9 mouse cellular contexts compared by ENCODE assay signal in the genomic region with DNA sequence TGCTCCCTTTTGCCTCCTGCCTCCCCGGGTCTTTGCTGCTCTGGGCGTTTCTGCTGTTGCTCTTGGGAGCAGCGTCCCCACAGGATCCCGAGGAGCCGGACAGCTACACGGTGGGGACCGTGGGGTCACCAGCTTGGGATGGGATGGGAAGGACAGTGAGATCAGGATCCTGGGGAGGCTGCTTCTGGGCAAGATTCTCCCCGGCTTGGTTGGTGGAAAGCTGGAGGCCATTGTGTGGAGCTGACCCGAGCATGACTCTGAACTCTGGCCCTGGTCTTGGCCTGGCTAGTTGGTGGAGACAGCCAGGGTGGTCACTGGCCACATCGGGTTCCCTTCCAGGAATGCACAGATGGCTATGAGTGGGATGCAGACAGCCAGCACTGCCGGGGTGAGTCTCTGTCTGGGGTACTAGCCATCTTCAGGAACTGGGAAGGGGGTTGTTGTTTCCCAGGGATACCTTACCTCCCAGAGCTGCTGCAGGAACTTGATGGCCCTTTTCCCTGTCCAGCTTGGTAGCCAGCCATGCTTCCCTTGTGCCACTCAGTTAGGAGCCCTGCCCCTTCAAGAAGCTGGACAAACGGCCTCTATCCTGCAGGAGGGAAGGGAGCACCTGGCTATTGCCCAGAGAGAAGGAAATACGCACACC. TPM values are rescaled to one million over a fixed set of nuclear protein-coding genes. Genes with fewer than 3 reads are reported as not detected.
A peak's percentile ranks its signal among the peaks of the same experiment; 100 is the strongest.
DNase-seq lines count a peak whose midpoint lies in the region; ATAC-seq and TF ChIP-seq lines count a peak whose summit lies in the region.
"Had no signal": no experiment of that assay in that cellular context is flagged by ENCODE, and none has a peak within 500 bp of the region (broad histone marks: within the 10 kb centered on the region; RNA-seq: fewer than 3 reads in every experiment).

No protein-coding gene starts in this region.

- TF ChIP-seq EP300 in heart, adult 2 months (IDR thresholded peaks at IDR 0.05; ENCODE audit: insufficient read depth, low read depth, low read length), result no peak

- peak overlapping the region; percentile 57 for H3K4me3 ChIP-seq in heart, adult 2 months
- peak overlapping the region; percentile 76 to 81; a peak in 3 of 4 replicates for H3K4me3 ChIP-seq in ES-E14 (ENCODE audit: insufficient read depth in 1 of 2, low read depth in 1 of 2, low read length in 2 of 2, poor library complexity in 1 of 2, severe bottlenecking in 1 of 2)
- peak overlapping the region; percentile 58 for H3K4me3 ChIP-seq in forebrain, embryonic 13.5 days
- H3K4me3 ChIP-seq in limb, embryonic 15.5 days, result peak overlapping the region; percentile 61

- DNase-seq in heart, adult 2 months, result no peak
- no peak for DNase-seq in heart, postnatal 25 days (ENCODE audit: low spot score)
- no peak for DNase-seq in ES-E14 (ENCODE audit: low read depth, low spot score)
- DNase-seq in natural killer cell, adult 2 months (ENCODE audit: low spot score in 2 of 2), result no peak
- no peak for DNase-seq in frontal cortex, postnatal 10 days (ENCODE audit: low spot score in 2 of 2)
- no peak for DNase-seq in yolk sac, embryonic 10.5 days (ENCODE audit: low spot score)

- no peaks in the 10 kb centered on the region for H3K27me3 ChIP-seq in heart, adult 2 months (ENCODE audit: control insufficient read depth, insufficient read depth, low read length)
- H3K27me3 ChIP-seq in forebrain, embryonic 13.5 days, result no peaks in the 10 kb centered on the region
- H3K27me3 ChIP-seq in limb, embryonic 15.5 days, result no peaks in the 10 kb centered on the region

- peak overlapping the region; percentile 76 for H3K27ac ChIP-seq in heart, adult 2 months
- H3K27ac ChIP-seq in ES-E14 (ENCODE audit: insufficient read depth, low read depth, low read length, poor library complexity, severe bottlenecking), result no peak overlapping the region
- H3K27ac ChIP-seq in forebrain, embryonic 13.5 days, result peak overlapping the region; percentile 49; the same call in 1 of the 2 replicates
- H3K27ac ChIP-seq in limb, embryonic 15.5 days, result peak overlapping the region; percentile 90

- no peaks in the 10 kb centered on the region for H3K79me2 ChIP-seq in heart, adult 2 months (replicated peaks; ENCODE audit: control insufficient read depth, insufficient read depth, low read length)

- in situ Hi-C loops in ES-E14 (cut with MboI; ENCODE audit: low sequenced_read_pairs in 2 of 2, unreplicated experiment in 2 of 2), result no loop called here

- no peak for TF ChIP-seq CTCF in heart, adult 2 months (IDR thresholded peaks at IDR 0.05)

- intact Hi-C loops in heart, adult 2 months (cut with DNase I), result no loop called here
- intact Hi-C loops in heart, postnatal 25 days (cut with DNase I), result no loop called here

- WGBS in heart, adult 2 months, result 38% methylated on average over 13 of the region's 13 CpGs
- 24% methylated on average over 13 of the region's 13 CpGs for WGBS in forebrain, embryonic 13.5 days
- 14% methylated on average over 13 of the region's 13 CpGs for WGBS in limb, embryonic 15.5 days

- no peaks in the 10 kb centered on the region for H3K9me3 ChIP-seq in ES-E14 (ENCODE audit: control insufficient read depth, insufficient read depth, low read depth, low read length)
- H3K9me3 ChIP-seq in forebrain, embryonic 13.5 days (replicated peaks), result no peaks in the 10 kb centered on the region
- no peaks in the 10 kb centered on the region for H3K9me3 ChIP-seq in limb, embryonic 15.5 days
- H3K9me3 ChIP-seq: G1E had no signal

- H3K4me1 ChIP-seq in heart, adult 2 months (ENCODE audit: control insufficient read depth, insufficient read depth, low read length), result no peaks in the 10 kb centered on the region
- H3K4me1 ChIP-seq in ES-E14 (ENCODE audit: control insufficient read depth in 2 of 2, insufficient read depth in 2 of 2, low read length in 2 of 2, poor library complexity in 1 of 2), result 0 out of 4 replicates have a peak, but pooled peaks cover 0 to 2% of the 10 kb centered on the region in 2 experiments
- H3K4me1 ChIP-seq in forebrain, embryonic 13.5 days, result peaks cover 26% of the 10 kb centered on the region
- peaks cover 18% of the 10 kb centered on the region for H3K4me1 ChIP-seq in limb, embryonic 15.5 days

- ATAC-seq in forebrain, embryonic 13.5 days, result peak; percentile 20; the same call in 1 of the 2 replicates
- peak; percentile 12; the same call in 1 of the 2 replicates for ATAC-seq in limb, embryonic 15.5 days (ENCODE audit: insufficient number of reproducible peaks, low FRiP score, low TSS enrichment, low read depth)

- no peaks in the 10 kb centered on the region for H3K36me3 ChIP-seq in heart, adult 2 months (ENCODE audit: control insufficient read depth, insufficient read depth, low read length)
- H3K36me3 ChIP-seq in ES-E14 (ENCODE audit: control insufficient read depth, insufficient read depth, low read length, poor library complexity, severe bottlenecking), result no peaks in the 10 kb centered on the region
- H3K36me3 ChIP-seq in forebrain, embryonic 13.5 days (ENCODE audit: poor library complexity, severe bottlenecking), result peaks cover 5% of the 10 kb centered on the region
- peaks cover 29% of the 10 kb centered on the region for H3K36me3 ChIP-seq in limb, embryonic 15.5 days
- H3K36me3 ChIP-seq: G1E had no signal

- H3K4me2 ChIP-seq in forebrain, embryonic 13.5 days, result peak overlapping the region; percentile 96
- peak overlapping the region; percentile 83 for H3K4me2 ChIP-seq in limb, embryonic 15.5 days

- TF ChIP-seq POLR2A in heart, adult 2 months (IDR thresholded peaks at IDR 0.05; ENCODE audit: insufficient read depth, low read depth, low read length), result no peak

- peak overlapping the region; percentile 77 for H3K9ac ChIP-seq in heart, adult 2 months (ENCODE audit: low read depth, low read length)
- peak overlapping the region; percentile 61 for H3K9ac ChIP-seq in ES-E14 (ENCODE audit: insufficient read depth, low read depth, low read length, poor library complexity, severe bottlenecking)
- peak overlapping the region; percentile 81 for H3K9ac ChIP-seq in forebrain, embryonic 13.5 days
- H3K9ac ChIP-seq in limb, embryonic 15.5 days, result peak overlapping the region; percentile 68

TF ChIP-seq in ES-E14, 5 proteins besides CTCF, POLR2A, EP300 and RAD21:
- no peak for TF ChIP-seq ZNF384 (IDR thresholded peaks at IDR 0.05; ENCODE audit: low read depth, low read length)
- no peak for TF ChIP-seq CHD2 (IDR thresholded peaks at IDR 0.05; ENCODE audit: low read depth, low read length)
- no peak for TF ChIP-seq HCFC1 (IDR thresholded peaks at IDR 0.05; ENCODE audit: borderline replicate concordance, insufficient read depth, low read length)
- no peak for TF ChIP-seq MAFK (IDR thresholded peaks at IDR 0.05; ENCODE audit: insufficient read depth, low read depth, low read length)
- TF ChIP-seq ZC3H11A (IDR thresholded peaks at IDR 0.05; ENCODE audit: borderline replicate concordance, low read depth, low read length), result no peak

RNA-seq across cellular contexts. Expression of gene Efemp2, which starts 1.4 kb away (rescaled TPM):
- total RNA-seq in heart, adult 2 months (2021), result 10 to 100 TPM in 1 of 2 experiments, 1 to 10 TPM in 1; 8.2 to 10.3 TPM
- 33.6 and 36.3 TPM in 2 replicates for polyA plus RNA-seq in heart, adult 2 months (2012; rRNA removed)
- total RNA-seq in heart, postnatal 25 days (2021), result 10 to 100 TPM in 1 of 2 experiments, 1 to 10 TPM in 1; 9.9 to 10.3 TPM
- total RNA-seq in ES-E14 (2012; rRNA removed), result 18.0 and 23.9 TPM in 2 replicates
- 30.7 and 31.1 TPM in 2 replicates for polyA plus RNA-seq in forebrain, embryonic 13.5 days (2015; fragmentation: Nextera tagmentation; extraction: Ambion mirVana)
- polyA plus RNA-seq in limb, embryonic 15.5 days (2015; fragmentation: Nextera tagmentation; extraction: Ambion mirVana), result 221 and 223 TPM in 2 replicates

RNA-seq across cellular contexts. Expression of gene Ctsw, which starts 6.9 kb away (rescaled TPM):
- total RNA-seq in heart, adult 2 months (2021), result under 1 TPM; 0.32 to 0.42 TPM
- 0.67 and 2.0 TPM in 2 replicates for polyA plus RNA-seq in heart, adult 2 months (2012; rRNA removed)
- total RNA-seq in heart, postnatal 25 days (2021), result under 1 TPM in 1 of 2 experiments, not detected in 1; 0.45 TPM
- total RNA-seq in ES-E14 (2012; rRNA removed), result 4.5 and 11.7 TPM in 2 replicates
- 4.4 and 5.4 TPM in 2 replicates for polyA plus RNA-seq in forebrain, embryonic 13.5 days (2015; fragmentation: Nextera tagmentation; extraction: Ambion mirVana)
- 0.82 and 1.7 TPM in 2 replicates for polyA plus RNA-seq in limb, embryonic 15.5 days (2015; fragmentation: Nextera tagmentation; extraction: Ambion mirVana)
- total RNA-seq: G1E had no signal
- polyA plus RNA-seq: G1E had no signal

RNA-seq across cellular contexts. Expression of gene Mus81, which starts 13.0 kb away (rescaled TPM):
- total RNA-seq in heart, adult 2 months (2021), result 10 to 100 TPM; 18.6 to 21.6 TPM
- 36.4 and 38.6 TPM in 2 replicates for polyA plus RNA-seq in heart, adult 2 months (2012; rRNA removed)
- 10 to 100 TPM; 21.0 to 21.5 TPM for total RNA-seq in heart, postnatal 25 days (2021)
- total RNA-seq in ES-E14 (2012; rRNA removed), result 31.3 and 36.4 TPM in 2 replicates
- 44.4 and 47.0 TPM in 2 replicates for polyA plus RNA-seq in forebrain, embryonic 13.5 days (2015; fragmentation: Nextera tagmentation; extraction: Ambion mirVana)
- polyA plus RNA-seq in limb, embryonic 15.5 days (2015; fragmentation: Nextera tagmentation; extraction: Ambion mirVana), result 35.5 and 36.6 TPM in 2 replicates

RNA-seq across cellular contexts. Expression of gene Fibp, which starts 14.8 kb away (rescaled TPM):
- total RNA-seq in heart, adult 2 months (2021), result 10 to 100 TPM; 47.1 to 52.9 TPM
- polyA plus RNA-seq in heart, adult 2 months (2012; rRNA removed), result 85.6 and 88.3 TPM in 2 replicates
- total RNA-seq in heart, postnatal 25 days (2021), result 10 to 100 TPM; 45.5 to 51.0 TPM
- 52.4 and 62.0 TPM in 2 replicates for total RNA-seq in ES-E14 (2012; rRNA removed)
- polyA plus RNA-seq in forebrain, embryonic 13.5 days (2015; fragmentation: Nextera tagmentation; extraction: Ambion mirVana), result 153 and 155 TPM in 2 replicates
- polyA plus RNA-seq in limb, embryonic 15.5 days (2015; fragmentation: Nextera tagmentation; extraction: Ambion mirVana), result 99.3 and 105 TPM in 2 replicates

RNA-seq across cellular contexts. Expression of gene Cfl1, which starts 15.1 kb away (rescaled TPM):
- total RNA-seq in heart, adult 2 months (2021), result 100 to 1,000 TPM; 169 to 194 TPM
- 160 and 206 TPM in 2 replicates for polyA plus RNA-seq in heart, adult 2 months (2012; rRNA removed)
- 100 to 1,000 TPM; 209 to 212 TPM for total RNA-seq in heart, postnatal 25 days (2021)
- total RNA-seq in ES-E14 (2012; rRNA removed), result 775 and 955 TPM in 2 replicates
- 3,452 and 3,520 TPM in 2 replicates for polyA plus RNA-seq in forebrain, embryonic 13.5 days (2015; fragmentation: Nextera tagmentation; extraction: Ambion mirVana)
- polyA plus RNA-seq in limb, embryonic 15.5 days (2015; fragmentation: Nextera tagmentation; extraction: Ambion mirVana), result 2,209 and 2,356 TPM in 2 replicates
